Mouse (Mus musculus): ENCODE data around the gene Cox6a2.

The Cox6a2 gene

DNA sequence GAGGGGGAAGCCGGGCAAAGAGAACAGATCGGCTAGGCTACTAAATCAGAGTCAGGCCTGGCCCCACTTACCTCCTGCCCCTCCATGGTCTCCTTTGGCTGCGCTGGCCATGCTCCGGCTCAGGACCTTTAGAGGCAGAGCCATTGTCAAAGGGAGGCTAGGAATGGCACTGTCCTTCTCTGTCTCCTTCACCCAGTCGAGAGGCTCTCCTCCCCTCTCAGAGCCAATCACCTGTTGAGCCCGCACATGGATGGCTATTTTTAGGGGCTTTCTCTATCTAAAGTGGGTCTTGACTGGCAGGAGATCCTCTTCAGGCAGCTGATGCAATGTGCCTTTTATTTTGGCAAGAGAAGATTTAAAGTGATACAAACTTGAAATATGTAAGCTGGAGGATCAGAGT, at the start of gene Cox6a2:
Cox6a2 (minus strand) TSS at position 236 of the 400 bp plus-strand sequence.
- no peak for DNase-seq (ENCODE audit: extremely low read depth, low read depth, low spot score)

DNA sequence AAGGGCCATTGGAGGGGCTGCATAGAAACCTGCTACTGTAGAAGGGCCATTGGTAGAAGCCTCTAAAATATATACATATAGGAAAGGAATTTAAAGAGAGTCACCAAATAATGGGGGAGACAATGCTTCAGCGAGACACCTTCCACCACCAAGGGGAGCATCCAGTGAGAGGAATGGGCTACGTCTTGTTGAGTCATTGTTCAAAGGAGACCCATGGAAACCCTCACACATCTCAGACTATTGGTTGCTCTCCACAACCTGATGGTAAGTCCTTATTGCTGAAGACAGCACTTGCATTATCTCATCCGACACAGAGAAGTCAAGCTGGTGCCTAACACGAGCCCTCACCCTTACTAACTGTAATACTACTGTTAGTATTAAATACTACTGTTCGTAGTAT, 49.6 kb upstream of the Cox6a2 start:
- DNase-seq (ENCODE audit: extremely low read depth, low read depth, low spot score): no peak

DNA sequence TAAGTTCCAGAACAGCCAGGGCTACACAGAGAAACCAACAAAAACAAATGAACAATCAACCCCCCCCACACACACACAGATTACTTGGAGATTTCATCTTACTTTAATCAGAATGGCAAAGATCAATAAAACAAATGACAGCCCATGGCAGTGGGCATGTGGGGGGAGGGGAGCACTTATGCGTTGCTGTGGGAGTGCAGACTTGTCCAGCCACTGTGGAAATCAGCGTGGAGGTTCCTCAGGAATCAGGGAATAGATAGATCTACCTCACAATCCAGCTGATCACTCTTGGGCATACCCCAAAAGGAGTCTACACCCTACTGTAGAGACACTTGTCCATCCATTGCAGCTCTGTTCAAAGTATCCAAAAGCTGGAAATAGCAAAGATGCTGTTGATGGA, 48.8 kb upstream of the Cox6a2 start:
- DNase-seq (ENCODE audit: extremely low read depth, low read depth, low spot score): no peak

DNA sequence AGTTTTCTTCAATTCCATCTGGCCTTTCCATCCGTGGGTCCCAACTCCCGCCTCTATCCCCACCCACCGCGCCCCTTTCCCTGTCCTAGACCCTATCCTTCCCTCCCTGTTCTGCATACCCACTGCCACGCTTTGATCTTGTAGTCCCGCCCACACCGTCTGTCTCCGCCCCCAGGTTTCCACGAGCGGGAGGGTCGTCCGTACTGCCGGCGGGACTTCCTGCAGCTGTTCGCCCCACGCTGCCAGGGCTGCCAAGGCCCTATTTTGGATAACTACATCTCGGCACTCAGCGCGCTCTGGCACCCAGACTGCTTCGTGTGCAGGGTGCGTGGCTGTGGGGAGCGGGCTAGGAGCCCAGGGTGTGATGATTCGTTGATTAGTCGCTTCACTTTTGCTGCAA, 46.4 kb upstream of the Cox6a2 start:
- DNase-seq (ENCODE audit: extremely low read depth, low read depth, low spot score): no peak

DNA sequence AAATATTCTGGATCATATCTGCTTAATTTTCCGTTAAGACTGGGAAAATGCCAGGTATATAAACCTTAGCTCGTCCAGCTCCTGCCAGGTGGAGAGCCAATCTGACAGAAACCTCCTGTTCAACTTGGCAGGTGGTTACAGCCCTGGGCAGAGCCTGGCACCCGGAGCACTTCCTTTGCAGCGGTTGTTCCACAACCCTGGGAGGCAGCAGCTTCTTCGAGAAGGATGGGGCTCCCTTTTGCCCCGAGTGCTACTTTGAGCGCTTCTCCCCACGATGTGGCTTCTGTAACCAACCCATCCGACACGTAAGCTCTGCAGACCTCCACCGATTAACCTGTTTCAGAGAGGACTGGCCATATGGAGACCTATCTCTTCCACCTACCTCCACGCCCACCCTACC, 45.8 kb upstream of the Cox6a2 start:
- DNase-seq (ENCODE audit: extremely low read depth, low read depth, low spot score): no peak

DNA sequence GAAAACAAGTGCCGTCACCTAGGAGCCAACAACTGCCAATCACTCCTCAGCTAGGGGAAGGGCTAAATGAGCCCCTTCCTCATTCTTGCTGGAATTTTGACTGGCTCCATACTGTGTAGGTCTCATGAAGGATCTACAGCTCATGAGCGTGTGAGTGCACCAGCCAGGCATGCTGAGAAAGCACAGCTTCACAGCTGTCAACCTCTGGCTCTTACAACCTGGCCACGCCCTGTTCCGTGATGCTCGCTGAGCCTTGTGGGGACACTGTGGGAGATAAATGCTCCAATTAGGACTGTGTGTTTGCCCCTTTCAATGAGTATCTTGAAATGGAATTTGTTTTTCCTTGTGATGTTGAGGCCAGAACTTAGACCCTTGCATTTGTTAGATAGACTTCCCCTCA, 43.8 kb upstream of the Cox6a2 start:
- no peak for DNase-seq (ENCODE audit: extremely low read depth, low read depth, low spot score)

DNA sequence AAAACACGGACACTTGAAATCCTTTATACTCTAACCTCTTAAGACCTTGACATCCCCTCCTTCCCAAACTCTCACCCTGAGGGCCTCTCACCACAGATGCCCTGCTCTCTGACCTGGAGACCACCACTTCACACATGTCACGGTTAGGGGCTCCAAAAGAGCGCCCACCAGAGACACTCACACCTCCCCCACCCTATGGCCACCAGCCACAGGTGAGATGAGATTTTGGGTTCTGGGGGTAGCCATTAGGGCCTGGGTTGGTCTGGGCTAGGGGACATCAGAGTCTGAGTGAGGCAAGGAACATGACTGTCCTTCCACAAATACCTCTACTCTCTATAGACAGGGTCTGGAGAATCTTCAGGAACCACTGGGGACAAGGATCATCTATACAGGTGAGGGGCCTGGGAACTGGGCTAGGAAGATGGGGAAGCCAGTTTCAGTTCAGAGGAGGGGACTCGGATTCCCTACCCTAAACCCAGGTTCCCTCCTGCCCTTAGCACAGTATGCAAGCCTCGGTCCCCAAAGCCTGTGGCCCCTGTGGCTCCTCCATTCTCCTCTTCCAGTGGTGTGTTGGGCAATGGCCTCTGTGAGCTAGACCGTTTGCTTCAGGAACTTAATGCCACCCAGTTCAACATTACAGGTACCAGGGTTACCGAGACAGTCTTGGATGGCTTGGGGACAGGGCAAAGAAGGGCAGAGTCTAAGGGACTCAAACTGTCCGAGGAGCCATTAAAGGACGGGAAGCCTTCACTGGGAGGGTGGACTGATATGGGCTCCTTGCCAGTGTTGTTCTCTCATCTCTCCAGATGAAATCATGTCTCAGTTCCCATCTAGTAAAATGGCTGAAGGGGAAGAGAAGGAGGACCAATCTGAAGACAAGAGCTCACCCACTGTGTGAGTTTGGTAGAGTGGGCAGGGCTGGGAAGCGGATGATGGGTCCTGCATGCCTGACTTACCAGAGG, 42.2 kb upstream of the Cox6a2 start:
- no peak for DNase-seq (ENCODE audit: extremely low read depth, low read depth, low spot score)

DNA sequence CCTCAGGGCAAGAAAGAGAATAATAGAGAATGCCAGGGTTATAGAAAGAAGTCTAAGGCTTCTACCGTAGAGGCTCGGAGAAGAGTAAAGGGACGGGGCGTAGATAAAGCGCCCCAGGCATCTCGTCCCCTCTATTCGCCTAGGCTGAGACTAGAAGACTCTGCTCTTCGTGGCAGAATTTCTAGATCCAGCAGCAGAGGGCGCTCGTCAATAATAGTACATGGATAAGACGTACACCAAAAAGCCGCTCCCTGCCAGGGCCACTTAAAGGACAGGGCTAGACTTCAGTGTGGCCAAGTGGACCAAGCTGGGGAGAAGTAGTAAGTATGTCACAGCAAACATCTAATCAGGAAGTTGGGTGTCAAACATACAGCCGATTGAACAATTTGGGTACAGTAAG, 41.3 kb upstream of the Cox6a2 start:
- DNase-seq (ENCODE audit: extremely low read depth, low read depth, low spot score): no peak

DNA sequence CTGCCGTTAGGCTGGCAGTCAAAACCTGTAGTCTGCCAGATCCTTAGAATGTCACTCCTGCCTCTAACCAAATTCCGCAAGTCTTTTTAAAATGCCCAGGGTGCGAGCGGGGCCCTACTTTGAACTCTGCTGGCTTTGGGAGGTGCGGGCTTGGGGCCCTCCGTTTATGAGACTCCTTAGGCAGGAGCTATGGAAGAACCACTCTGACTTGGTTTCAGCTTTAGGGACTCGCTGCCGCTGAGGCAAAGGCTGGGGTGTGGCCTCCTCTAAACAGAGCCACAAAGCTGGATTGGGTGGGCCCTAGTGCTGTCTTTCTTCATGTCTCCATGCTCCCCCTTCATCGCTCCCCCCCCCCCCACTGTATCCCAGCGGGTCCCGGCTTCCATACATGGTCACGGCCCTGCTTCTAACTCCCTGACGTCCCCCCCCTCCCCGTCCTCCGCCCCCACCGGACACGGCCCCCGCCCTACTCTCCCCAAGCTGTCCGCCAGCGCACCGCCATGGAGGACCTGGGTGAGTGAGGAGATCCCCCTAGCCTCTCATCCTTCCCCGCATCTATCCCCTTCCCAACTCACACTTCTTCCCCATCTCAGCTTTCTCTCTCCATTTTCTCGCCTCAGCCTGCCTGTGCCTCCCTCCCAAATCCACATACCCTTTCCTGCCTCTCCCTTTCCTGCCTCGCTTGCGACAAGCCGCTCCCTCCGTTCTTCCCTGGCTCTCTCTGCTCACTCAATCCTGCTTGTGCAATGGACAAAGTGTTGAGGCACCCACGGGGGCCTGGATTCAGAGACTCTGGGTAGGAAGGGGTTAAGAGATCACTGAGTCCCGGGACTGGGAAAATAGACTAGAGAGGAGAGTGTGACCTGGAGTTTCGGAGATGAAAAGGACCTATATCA, 40.6 kb upstream of the Cox6a2 start, which contains the start of gene Tgfb1i1:
Tgfb1i1 (plus strand) TSS at position 317 of the 896 bp plus-strand sequence.
- no peak for DNase-seq (ENCODE audit: extremely low read depth, low read depth, low spot score)

DNA sequence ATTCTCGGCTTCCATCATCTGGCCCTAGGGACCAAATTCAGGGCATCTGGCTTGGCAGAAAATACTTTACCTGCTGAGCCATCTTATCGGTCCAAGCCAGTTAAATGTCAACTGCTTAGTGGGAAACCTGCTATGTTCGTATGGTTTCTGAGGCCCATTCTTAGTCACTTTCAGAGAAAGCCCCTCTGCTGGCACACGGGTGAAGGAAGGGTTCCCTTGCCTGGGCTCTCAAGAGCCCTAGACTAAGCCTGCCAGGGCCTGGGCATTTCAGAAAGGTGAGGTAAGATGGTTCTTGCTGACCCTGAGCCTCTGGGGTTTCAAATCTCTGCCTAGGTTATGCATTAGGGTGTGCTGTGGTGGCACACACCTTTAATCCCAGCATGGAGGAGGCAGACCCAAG, 39.4 kb upstream of the Cox6a2 start:
- no peak for DNase-seq (ENCODE audit: extremely low read depth, low read depth, low spot score)

DNA sequence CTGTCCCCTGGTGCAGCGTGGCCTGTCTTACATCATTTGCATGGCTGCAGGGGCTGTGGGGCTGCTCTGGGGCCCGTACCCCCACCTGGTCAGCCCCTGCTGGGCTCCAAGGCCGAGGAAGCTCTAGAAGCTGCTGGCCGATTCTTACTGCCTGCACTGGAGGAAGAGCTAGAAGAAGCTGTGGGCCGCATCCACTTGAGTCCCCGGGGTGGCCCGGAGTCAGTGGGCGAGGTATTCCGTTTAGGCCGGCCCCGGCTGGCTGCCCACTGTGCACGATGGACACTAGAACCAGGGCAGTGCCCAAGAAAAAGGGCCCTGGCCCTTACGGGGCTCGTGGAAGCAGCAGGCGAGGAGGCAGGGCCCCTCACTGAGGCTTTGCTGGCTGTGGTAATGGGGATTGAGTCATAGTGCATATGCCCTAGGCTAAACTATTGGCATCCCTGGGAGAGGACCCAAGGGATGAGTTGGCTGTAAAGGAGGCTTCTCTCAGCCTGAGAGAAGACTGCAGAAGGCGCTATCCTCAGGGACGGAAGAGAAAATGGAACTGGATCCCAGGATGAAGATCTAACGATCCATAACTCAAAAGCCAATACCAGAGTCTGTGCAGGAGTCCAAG, 38.3 kb upstream of the Cox6a2 start:
- DNase-seq (ENCODE audit: extremely low read depth, low read depth, low spot score): no peak

DNA sequence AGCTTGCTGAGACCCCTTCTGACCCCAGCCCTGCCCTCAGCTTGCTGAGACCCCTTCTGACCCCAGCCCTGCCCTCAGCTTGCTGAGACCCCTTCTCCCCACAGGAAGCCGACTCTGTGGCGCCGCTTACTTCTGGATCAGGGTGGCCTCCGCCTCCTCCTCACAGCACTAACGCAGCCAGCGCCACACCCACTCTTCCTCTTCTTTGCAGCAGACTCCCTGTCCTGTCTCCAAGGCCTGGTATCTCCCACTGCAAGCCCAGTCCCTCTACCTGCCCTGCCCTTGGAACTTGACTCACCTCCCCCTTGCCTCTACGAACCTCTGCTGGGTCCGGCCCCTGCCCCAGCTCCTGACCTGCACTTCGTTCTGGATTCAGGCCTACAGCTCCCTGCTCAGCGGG, 37.7 kb upstream of the Cox6a2 start:
- no peak for DNase-seq (ENCODE audit: extremely low read depth, low read depth, low spot score)

DNA sequence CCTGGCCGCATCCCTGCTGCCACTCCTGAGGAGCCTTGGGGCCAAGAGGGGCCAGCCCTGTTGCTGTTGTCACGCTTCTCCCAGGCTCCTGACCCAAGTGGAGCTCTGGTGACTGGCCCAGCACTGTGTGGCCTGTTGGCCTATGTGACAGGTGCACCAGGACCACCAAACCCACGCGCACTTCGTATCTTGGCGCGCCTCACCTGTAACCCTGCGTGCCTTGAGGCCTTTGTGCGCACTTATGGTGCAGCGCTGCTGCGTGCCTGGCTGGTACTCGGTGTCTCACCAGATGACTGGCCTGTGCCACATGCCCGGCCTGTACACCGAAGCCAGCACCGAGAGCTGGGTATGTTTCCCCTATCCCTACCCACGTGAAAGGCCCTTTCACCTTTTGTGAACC, 36.1 kb upstream of the Cox6a2 start:
- DNase-seq (ENCODE audit: extremely low read depth, low read depth, low spot score): no peak

DNA sequence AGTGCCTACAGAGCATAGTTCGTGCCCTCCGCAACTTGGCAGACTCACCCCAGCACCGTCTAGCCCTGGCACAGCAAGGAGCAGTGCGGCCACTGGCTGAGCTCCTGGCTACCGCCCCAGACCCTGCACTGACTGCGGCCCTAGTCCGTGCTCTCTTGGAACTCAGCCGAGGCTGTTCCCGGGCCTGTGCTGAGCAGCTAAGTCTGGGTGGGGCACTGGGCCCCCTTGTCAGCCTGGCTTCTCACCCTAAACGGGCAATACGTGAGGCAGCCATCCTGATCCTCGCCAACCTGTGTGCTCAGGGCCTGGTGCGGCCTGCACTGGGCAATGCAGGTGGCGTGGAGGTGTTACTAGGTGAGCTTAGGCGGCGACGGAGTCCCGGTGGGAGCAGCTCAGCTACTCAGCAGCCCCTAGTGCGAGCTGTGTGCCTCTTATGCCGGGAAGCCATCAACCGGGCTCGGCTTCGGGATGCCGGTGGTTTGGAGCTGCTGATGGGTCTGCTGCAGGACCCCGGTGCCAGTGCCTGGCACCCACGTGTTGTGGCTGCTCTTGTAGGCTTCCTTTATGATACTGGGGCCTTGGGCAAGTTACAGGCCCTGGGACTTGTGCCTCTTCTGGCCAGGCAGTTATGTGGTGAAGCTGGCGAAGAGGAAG, 34.1 kb upstream of the Cox6a2 start:
- no peak for DNase-seq (ENCODE audit: extremely low read depth, low read depth, low spot score)

DNA sequence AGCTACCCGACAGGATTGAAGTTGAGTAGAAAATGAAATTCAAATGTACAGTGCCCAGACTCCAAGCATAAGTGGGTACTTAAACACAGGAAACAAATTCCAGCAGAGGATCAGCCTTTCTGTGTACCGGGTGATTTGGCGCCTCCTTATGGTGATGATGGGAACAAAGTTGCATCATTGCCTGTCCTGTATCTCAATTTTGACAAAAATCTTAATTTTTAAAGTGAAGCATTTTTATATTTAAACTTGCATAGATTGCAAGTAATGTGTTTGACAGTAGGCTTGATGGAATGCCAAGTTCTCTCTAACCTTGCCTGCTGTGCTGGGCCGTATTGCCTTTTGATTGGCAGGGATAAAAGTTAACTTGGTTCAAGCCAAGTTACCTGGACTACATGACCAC, 32.8 kb upstream of the Cox6a2 start:
- DNase-seq (ENCODE audit: extremely low read depth, low read depth, low spot score): no peak

DNA sequence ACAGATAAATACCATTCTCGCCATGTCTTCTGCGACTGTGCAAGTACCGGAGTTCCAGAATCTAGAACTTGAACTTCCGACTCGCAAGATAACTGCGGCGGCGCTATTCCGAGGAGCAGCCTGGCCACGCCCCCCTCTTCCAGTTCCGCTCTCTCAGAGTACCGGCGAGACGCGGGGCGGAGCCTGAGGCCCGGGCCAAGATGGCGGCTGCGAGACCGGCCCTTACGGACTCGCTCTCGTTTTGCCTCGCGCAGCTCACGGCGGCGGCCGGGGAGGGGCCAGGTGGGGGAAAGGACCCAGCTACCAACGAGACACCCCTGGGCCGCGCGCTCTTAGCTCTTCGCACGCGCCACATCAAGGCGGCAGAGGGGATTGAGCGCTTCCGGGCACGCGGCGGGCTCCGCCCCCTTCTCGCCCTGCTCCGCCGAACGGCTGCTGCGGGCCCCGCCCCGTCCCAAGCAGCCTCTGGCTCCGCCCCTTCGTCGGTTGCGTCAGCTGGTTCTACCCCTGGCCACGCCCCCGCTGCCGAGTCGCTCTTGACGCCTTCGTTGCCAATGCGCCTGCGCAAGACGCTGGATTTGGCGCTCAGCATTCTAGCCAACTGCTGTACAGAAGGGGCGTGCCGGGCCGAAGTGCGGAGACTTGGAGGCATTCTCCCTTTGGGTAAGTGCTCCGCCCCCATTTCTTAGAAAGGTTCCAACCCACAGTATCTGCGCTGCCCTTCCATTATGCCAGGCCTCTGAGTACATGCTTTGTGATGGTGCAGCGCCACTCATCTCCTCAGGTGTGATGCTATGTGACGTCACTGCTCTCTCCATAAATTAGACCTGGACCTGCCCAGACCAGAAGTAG, 32.0 kb upstream of the Cox6a2 start, which contains the start of gene 9130023H24Rik:
9130023H24Rik (minus strand) TSS at position 105 of the 852 bp plus-strand sequence.
- DNase-seq (ENCODE audit: extremely low read depth, low read depth, low spot score): peak; percentile 63

DNA sequence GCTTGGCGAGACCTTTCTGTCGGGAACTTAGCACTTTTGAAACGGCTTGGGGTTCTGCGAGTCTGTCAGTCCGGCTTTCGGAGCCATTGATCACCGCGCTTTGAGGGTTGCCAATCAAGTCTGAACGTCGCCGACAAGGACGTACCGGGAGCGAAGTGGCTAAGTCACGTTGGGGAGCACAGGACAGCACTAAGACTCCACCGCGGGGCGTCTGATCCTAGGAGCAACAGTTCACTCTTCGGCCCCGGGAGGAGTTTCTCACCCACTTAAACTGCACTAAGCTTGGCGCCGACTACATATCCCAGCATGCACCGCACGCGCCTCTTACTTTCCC, 31.4 kb upstream of the Cox6a2 start:
- no peak for DNase-seq (ENCODE audit: extremely low read depth, low read depth, low spot score)

DNA sequence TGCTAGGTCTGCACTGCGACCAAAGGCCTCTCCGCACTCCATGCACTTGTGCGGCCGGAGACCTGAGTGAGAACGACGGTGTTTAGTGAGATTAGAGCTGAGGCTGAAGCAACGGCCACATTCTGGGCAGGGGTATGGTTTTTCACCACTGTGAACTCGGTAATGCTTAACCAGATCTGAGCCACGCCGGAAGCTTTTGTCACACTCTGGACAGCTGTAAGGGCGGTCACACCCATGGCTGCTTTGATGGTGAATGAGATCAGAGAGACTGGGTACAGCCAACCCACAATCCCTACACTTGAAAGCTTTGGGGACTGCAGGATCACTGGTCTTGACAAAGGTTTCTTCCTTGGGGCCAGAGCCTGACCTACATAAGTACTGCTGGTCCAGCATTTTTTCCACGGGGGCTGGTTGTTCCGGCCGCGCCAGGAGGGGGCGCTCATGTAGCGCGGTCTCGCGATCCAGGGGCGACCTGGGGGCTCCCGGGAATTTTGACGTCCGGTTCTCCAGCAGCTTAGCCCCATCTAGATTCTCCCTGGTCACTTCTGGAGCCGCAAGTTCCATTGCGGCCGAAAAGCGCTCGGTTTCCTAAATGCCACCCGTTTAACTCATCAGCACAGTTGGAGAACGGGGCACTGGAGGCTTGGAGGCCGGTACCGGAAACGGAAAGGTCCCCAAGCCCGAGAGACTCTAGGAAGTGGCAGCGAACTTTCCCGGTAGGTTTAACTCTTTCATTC, 30.8 kb upstream of the Cox6a2 start, which contains the start of gene Armc5:
Armc5 (plus strand) TSS at position 487 of the 737 bp plus-strand sequence.
- DNase-seq (ENCODE audit: extremely low read depth, low read depth, low spot score): no peak

DNA sequence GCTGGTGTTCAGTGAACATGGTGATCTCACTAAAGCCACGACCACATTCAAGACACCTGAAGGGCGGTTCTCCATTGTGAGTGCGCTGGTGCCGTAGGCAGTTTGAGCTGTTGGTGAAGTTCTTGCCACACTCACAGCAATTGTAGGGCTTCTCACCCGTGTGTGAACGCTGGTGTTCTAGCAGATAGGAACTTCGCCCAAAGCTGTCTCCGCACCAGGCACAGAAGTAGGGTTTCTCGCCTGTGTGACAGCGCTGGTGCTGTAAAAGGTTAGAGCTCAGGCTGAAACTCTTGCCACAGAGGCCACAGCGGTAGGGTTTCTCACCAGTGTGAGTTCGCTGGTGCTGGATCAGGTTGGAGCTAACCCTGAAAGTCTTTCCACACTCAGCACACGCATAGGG, 30.2 kb upstream of the Cox6a2 start:
- no peak for DNase-seq (ENCODE audit: extremely low read depth, low read depth, low spot score)

Measured in fat pad, adult 2 months (tissue).